Mouse (Mus musculus): ENCODE results near the gene Phyhd1. TPM values are rescaled to one million over a fixed set of nuclear protein-coding genes. Genes with fewer than 3 reads are reported as not detected.

The Phyhd1 gene
- total and polyA plus RNA-seq, 3 experiments: 0.19 to 1.6 TPM; not detected in 1

- no peak overlapping the region for H3K4me3 ChIP-seq (ENCODE audit: control insufficient read depth in 1 of 2, insufficient read depth in 1 of 2, low read depth in 2 of 2, low read length in 2 of 2)
- TF ChIP-seq JUND (IDR thresholded peaks at IDR 0.05; ENCODE audit: low read depth, low read length) (no peak), MYC (IDR thresholded peaks at IDR 0.05; ENCODE audit: low read depth, low read length) (no peak), GATA1 (IDR thresholded peaks at IDR 0.05; ENCODE audit: low read depth, low read length) (no peak), RCOR1 (IDR thresholded peaks at IDR 0.05; ENCODE audit: low read depth, low read length) (no peak), CHD2 (IDR thresholded peaks at IDR 0.05; ENCODE audit: low read length) (no peak), SIN3A (IDR thresholded peaks at IDR 0.05; ENCODE audit: low read length) (no peak), CTCF (IDR thresholded peaks at IDR 0.05 in 2 of 3, conservative IDR thresholded peaks at IDR 0.05 in 1 of 3; ENCODE audit: control insufficient read depth in 1 of 3, insufficient read depth in 1 of 3, low read depth in 2 of 3, low read length in 3 of 3, poor library complexity in 1 of 3, severe bottlenecking in 1 of 3) (no peak), USF2 (IDR thresholded peaks at IDR 0.05; ENCODE audit: borderline replicate concordance in 1 of 2, insufficient read depth in 1 of 2, low read depth in 1 of 2, low read length in 2 of 2) (no peak)
- no peaks in the 10 kb centered on the region for H3K27me3 ChIP-seq (ENCODE audit: control insufficient read depth in 1 of 2, insufficient read depth in 2 of 2, low read length in 2 of 2)
- peaks cover 2 to 3% of the 10 kb centered on the region in 2 experiments; a peak in 3 of 4 replicates for H3K4me1 ChIP-seq (ENCODE audit: control insufficient read depth in 1 of 2, insufficient read depth in 2 of 2, low read length in 2 of 2)
- no peaks in the 10 kb centered on the region for H3K9me3 ChIP-seq (replicated peaks; ENCODE audit: insufficient read depth, low read length)
- H3K27ac ChIP-seq (ENCODE audit: control insufficient read depth, low read depth, low read length): no peak overlapping the region
- H3K79me2 ChIP-seq (ENCODE audit: control insufficient read depth, insufficient read depth, low read length, poor library complexity): no peaks in the 10 kb centered on the region
- H3K9ac ChIP-seq (ENCODE audit: control insufficient read depth, low read depth, low read length, poor library complexity, severe bottlenecking): no peak overlapping the region
- peaks cover 0 to 2% of the 10 kb centered on the region in 2 experiments; a peak in 3 of 4 replicates for H3K36me3 ChIP-seq (ENCODE audit: control insufficient read depth in 1 of 2, insufficient read depth in 2 of 2, low read length in 2 of 2)
- no peak for DNase-seq (ENCODE audit: low read depth, low spot score)
Measured at GRCm38 (mm10) chr2:30256616-30257350, 9.2 kb upstream of the Phyhd1 start.

DNA sequence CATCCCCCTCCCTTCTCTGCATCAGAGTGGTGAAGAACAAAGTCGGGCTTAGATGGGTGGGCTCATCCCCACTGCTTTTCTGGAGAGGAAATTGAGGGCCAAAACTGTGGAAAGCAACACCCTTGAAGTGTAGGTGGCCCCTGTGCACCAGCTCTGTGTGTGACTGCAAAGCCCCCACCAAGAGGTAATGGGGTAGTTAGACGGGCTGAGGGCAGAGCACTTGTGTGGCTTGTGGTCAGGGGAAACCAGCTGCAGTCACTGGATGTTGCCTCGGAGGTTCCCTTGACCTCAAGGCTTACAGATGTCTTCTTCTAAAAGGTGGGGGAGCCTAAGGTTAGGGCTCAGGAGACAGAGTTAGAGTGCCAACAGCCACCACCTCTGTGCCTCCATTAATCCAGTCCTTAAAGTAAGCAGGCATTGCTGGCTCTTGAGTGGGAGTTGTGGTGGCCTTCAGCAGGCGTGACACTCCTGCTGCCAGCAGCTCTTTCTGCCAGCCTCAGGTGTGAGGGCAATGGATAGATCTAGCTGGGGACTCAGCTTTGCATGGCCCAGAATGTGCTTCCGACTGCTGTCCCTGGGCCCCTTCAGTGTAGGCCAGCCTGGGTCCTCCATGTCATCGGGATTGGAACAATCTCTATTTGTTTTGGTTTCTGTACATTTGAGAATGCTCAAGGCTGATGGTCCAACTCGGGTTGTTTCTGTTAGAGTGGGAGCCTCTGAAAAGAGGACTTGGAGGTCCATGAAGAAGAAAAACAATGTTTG is 8.1 kb upstream of the Phyhd1 start:
- no peak for TF ChIP-seq MXI1 (IDR thresholded peaks at IDR 0.05; ENCODE audit: low read depth, low read length)
- TF ChIP-seq USF1 (IDR thresholded peaks at IDR 0.05; ENCODE audit: low read depth, low read length): no peak
- TF ChIP-seq POLR2AphosphoS5 (IDR thresholded peaks at IDR 0.05; ENCODE audit: borderline replicate concordance, low read depth, low read length): no peak
- no peak for DNase-seq (ENCODE audit: low read depth, low spot score)
- no peaks in the 10 kb centered on the region; a peak in 1 of 4 replicates for H3K36me3 ChIP-seq (ENCODE audit: control insufficient read depth in 1 of 2, insufficient read depth in 2 of 2, low read length in 2 of 2)
- H3K4me1 ChIP-seq (ENCODE audit: control insufficient read depth in 1 of 2, insufficient read depth in 2 of 2, low read length in 2 of 2): no peaks in the 10 kb centered on the region
- no peaks in the 10 kb centered on the region for H3K9me3 ChIP-seq (replicated peaks; ENCODE audit: insufficient read depth, low read length)
- H3K27me3 ChIP-seq (ENCODE audit: control insufficient read depth in 1 of 2, insufficient read depth in 2 of 2, low read length in 2 of 2): no peaks in the 10 kb centered on the region
- H3K9ac ChIP-seq (ENCODE audit: control insufficient read depth, low read depth, low read length, poor library complexity, severe bottlenecking): no peak overlapping the region
- no peak overlapping the region for H3K4me3 ChIP-seq (ENCODE audit: control insufficient read depth in 1 of 2, insufficient read depth in 1 of 2, low read depth in 2 of 2, low read length in 2 of 2)
- H3K79me2 ChIP-seq (ENCODE audit: control insufficient read depth, insufficient read depth, low read length, poor library complexity): no peaks in the 10 kb centered on the region
- H3K27ac ChIP-seq (ENCODE audit: control insufficient read depth, low read depth, low read length): no peak overlapping the region

DNA sequence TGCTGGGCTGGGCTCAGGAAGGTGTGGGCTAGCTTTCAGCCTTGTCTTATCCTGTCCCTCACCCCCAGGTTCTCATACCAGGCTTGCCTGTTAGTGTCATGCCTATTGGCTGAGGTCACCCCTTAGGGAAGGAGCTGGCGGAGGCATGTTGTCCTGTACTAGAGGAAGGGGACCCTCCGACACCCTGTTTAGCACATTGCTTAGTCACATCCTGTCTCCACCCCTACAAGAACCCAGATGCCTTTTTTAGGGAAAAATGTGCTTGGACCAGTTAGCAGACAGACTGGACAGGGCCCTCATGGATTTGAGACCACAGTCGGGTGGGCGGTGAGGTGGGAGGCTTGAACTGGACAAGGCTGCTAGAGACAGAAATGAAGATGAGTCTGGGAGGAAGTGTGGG is 7.4 kb upstream of the Phyhd1 start:
- no peak for TF ChIP-seq ZNF384 (IDR thresholded peaks at IDR 0.05; ENCODE audit: low read depth, low read length)
- TF ChIP-seq POLR2A (IDR thresholded peaks at IDR 0.05; ENCODE audit: control insufficient read depth in 1 of 2, insufficient read depth in 1 of 2, low read depth in 1 of 2, low read length in 2 of 2, poor library complexity in 1 of 2): no peak
- TF ChIP-seq MXI1 (IDR thresholded peaks at IDR 0.05; ENCODE audit: low read depth, low read length): no peak
- no peak for TF ChIP-seq E2F4 (IDR thresholded peaks at IDR 0.05; ENCODE audit: borderline replicate concordance, low read depth, low read length)
- no peak for TF ChIP-seq ZC3H11A (IDR thresholded peaks at IDR 0.05; ENCODE audit: low read depth, low read length)
- no peak for TF ChIP-seq EP300 (IDR thresholded peaks at IDR 0.05; ENCODE audit: low read depth in 1 of 2, low read length in 2 of 2)
- TF ChIP-seq USF2 (IDR thresholded peaks at IDR 0.05; ENCODE audit: borderline replicate concordance in 1 of 2, insufficient read depth in 1 of 2, low read depth in 1 of 2, low read length in 2 of 2): no peak
- no peak for TF ChIP-seq POLR2AphosphoS2 (IDR thresholded peaks at IDR 0.05; ENCODE audit: low read length)
- no peak for TF ChIP-seq ELF1 (IDR thresholded peaks at IDR 0.05; ENCODE audit: low read depth, low read length)
- TF ChIP-seq GABPA (IDR thresholded peaks at IDR 0.05; ENCODE audit: low read depth, low read length): no peak
- H3K27ac ChIP-seq (ENCODE audit: control insufficient read depth, low read depth, low read length): no peak overlapping the region
- no peaks in the 10 kb centered on the region for H3K27me3 ChIP-seq (ENCODE audit: control insufficient read depth in 1 of 2, insufficient read depth in 2 of 2, low read length in 2 of 2)
- no peak for DNase-seq (ENCODE audit: low read depth, low spot score)
- H3K9ac ChIP-seq (ENCODE audit: control insufficient read depth, low read depth, low read length, poor library complexity, severe bottlenecking): no peak overlapping the region
- H3K79me2 ChIP-seq (ENCODE audit: control insufficient read depth, insufficient read depth, low read length, poor library complexity): no peaks in the 10 kb centered on the region
- no peaks in the 10 kb centered on the region for H3K4me1 ChIP-seq (ENCODE audit: control insufficient read depth in 1 of 2, insufficient read depth in 2 of 2, low read length in 2 of 2)
- no peaks in the 10 kb centered on the region; a peak in 1 of 4 replicates for H3K36me3 ChIP-seq (ENCODE audit: control insufficient read depth in 1 of 2, insufficient read depth in 2 of 2, low read length in 2 of 2)
- no peaks in the 10 kb centered on the region for H3K9me3 ChIP-seq (replicated peaks; ENCODE audit: insufficient read depth, low read length)
- no peak overlapping the region for H3K4me3 ChIP-seq (ENCODE audit: control insufficient read depth in 1 of 2, insufficient read depth in 1 of 2, low read depth in 2 of 2, low read length in 2 of 2)

Measured in MEL (cell line).